Mouse (Mus musculus) erythroid progenitor cell, adult 5-6 weeks (primary cell): ENCODE measurements around the gene Mlec. TPM values are rescaled to one million over a fixed set of nuclear protein-coding genes. Genes with fewer than 3 reads are reported as not detected.
"Not testable (repeated sequence)": the region's sequence is repeated elsewhere in the genome, so short reads cannot be mapped to it uniquely, and the experiment has no call there.

Experiments used
- ATAC-seq: replicated peaks from 2 replicates; pipeline ENCODE4 v1.8.0; 2016; ENCODE audit warnings: moderate number of reproducible peaks, mild to moderate bottlenecking, moderate TSS enrichment, inconsistent platforms; ENCODE audit not compliant: poor library complexity, low FRiP score, severe bottlenecking
- total RNA-seq, 2 experiments: library from RNA; stranded (forward) in 1 of 2; stranded (reverse) in 1 of 2; fragments of 150-400 nt in 1 of 2; fragments of 186-747, 209-891 nt in 1 of 2; gene quantifications; 2 replicates each; pipeline versions ENCODE4 v1.2.3 to v1.2.4; 2015 to 2017; ENCODE audit warnings: low replicate concordance in 2 of 2

Gene Mlec
- total RNA-seq, 2 experiments from 2014 or later, result 25.9 to 32.3 TPM

- ATAC-seq, result no peak
Observed at GRCm38 (mm10) chr5:115181248-115181940, 23.4 kb upstream of the Mlec start.

DNA sequence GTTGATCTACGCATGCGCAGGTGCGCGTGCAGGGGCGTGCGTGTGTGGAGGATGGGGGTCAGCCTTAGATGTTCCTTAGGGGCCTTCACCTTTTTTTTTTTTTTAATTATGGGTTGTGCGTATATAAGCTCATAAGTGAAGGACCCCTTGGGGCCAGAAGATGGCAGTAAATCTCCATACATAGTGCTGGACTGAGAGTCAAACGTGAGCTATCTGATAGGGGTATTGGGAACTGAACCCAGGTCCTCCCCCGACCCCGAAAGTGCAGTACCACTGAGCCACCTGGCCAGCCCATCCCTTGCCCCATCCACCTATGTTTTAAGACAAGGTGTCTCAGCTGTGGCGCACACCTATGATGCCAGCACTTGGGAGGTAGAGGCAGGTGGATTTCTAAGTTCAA, 21.6 kb upstream of the Mlec start:
- ATAC-seq, result no peak

DNA sequence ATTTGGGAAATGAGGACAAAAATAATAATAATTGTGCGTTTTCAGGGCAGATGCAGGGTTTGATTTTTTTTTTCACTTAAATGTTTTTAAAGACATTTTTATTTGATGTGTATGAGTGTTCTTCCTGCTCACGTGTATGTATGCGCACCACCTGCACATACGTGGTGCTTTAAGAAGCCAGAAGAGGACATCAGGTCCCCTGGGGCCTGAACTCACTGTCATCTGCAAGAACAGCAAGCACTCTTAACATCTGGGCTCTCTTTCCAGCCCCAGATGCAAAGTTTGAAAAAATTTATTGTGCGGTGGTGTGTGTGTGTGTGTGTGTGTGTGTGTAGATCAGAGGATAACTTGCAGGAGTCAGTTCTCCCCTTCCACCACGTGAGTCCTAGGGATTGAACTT, 19.9 kb upstream of the Mlec start:
- no peak for ATAC-seq

GRCm38 (mm10) chr5:115174554-115174953, 16.6 kb upstream of the Mlec start:
- no peak for ATAC-seq

GRCm38 (mm10) chr5:115170150-115170549, 12.2 kb upstream of the Mlec start:
- no peak for ATAC-seq

DNA sequence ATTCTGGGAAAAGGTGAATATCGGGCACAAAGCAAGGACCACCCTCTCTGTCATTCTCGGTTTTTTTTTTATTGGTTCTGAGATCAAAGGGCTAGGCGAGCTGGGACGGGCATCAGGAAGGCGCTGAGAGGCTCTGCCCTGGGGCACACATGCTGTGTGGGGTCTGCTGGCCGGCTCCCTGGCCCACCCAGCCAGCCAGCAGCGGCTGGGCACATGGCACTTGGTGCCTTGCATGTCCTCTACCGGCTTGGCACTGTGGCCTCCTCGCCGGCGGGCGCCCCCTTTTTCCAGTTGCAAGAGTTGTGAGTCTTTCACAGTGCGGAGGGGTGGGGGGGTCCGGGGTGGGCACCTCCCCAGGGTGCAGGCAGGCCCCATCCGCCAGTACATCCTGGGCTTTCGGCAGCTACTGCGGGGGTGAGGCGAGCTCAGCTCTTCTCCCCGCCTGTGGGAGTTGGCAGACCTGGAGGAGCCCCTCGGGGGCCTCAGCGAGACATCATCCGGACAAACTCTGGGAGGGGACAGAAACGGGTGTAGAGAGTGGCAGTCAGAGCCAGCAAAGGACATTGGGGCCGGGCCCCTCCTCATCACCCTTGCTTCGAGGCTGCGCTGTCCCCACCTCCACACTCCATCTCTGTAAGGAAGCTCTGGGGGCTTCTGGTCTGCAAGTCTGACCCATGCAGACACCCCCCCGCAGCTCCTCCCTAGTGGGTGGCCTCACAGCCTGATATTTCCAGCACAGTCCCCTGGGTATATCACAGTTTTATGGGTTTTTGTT, 10.8 kb upstream of the Mlec start:
- ATAC-seq, result no peak

- no peak for ATAC-seq
Observed at GRCm38 (mm10) chr5:115167396-115167795, 9.4 kb upstream of the Mlec start.

GRCm38 (mm10) chr5:115166815-115167194, 8.8 kb upstream of the Mlec start:
- ATAC-seq, result no peak

GRCm38 (mm10) chr5:115165895-115166814, 8.2 kb upstream of the Mlec start:
- ATAC-seq, result no peak; the same call in 1 of the 2 replicates

GRCm38 (mm10) chr5:115165351-115165750, 7.4 kb upstream of the Mlec start:
- no peak for ATAC-seq

DNA sequence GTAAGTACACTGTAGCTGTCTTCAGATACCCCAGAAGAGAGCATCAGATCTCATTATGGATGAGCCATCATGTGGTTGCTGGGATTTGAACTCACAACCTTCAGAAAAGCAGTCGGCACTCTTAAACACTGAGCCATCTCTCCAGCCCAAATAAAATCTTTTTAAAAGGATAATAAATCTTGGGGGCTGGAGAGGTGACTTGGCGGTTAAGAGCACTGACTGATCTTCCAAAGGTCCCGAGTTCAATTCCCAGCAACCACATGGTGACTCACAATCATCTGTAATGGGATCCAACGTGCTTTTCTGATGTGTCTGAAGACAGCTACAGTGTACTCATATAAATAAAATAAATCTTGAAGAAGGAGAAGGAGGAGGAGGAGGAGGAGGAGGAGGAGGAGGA, 6.5 kb upstream of the Mlec start:
- not testable (repeated sequence) for ATAC-seq

- ATAC-seq, result no peak
Observed at GRCm38 (mm10) chr5:115163563-115163962, 5.6 kb upstream of the Mlec start.

GRCm38 (mm10) chr5:115161940-115162279, 3.9 kb upstream of the Mlec start:
- ATAC-seq, result not testable (repeated sequence)

DNA sequence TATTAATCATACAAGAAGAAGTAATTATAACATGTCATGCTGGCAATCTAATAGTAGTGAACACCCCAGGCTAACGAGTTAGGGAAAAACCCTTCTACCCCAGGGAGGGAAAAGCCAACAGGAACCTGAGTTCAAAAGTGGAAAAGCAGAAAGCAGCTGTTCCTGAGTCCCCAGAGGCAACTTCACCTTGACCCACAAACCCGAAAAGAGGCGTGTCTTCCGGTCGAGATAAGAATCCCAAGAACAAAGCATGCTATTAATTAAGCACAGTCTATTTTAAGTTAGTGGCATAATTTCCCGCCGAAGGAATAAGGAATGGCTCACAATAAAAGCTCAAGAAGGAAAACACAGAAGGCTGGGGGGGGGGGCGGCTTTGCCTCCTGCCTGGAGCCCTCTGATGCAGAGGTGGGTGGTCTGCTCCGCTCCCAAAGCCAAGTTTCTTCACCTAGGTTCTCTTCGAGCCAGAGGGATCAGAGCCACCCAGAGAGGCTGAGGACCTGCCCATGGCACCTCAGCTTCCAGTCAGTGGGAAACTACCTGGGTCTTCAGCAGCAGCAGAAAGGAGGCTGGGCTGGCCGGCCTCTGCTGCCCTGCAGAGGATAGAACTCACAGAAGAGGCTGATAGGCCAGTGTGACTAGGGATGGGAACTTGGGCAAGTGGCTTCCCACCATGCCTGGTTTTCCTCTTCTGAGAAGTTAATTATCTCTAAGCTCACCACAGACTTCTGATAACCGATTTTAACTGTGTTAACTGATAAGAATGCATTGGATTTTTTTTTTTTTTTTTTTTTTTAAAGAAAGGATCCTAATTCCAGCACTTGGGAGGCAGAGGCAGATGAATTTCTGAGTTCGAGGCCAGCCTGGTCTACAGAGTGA, 3.3 kb upstream of the Mlec start:
- ATAC-seq, result no peak

DNA sequence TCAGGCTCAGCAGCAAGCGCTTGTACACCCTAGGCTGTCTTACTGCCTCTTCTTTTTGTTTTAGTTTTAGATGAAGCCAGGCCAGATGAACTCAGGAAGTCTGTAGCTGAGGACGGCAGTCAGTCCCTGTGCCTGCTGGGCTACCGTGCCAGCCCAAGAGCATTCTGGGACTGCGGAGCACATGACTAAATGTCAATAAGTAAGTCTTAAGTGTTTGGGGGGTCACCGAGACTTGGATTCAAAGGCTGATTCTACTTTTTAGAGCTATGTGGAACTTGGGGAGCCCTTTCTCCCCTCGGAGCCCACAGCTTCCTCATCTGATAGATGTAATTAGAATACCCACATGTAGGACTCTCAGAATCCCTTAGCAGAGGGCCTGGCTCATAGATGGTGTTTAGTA, 2.7 kb upstream of the Mlec start:
- no peak for ATAC-seq

GRCm38 (mm10) chr5:115159165-115159564, 1.2 kb upstream of the Mlec start:
- ATAC-seq, result no peak

- ATAC-seq, result no peak
Observed at GRCm38 (mm10) chr5:115156933-115157589, 918 bp downstream of the Mlec start.

DNA sequence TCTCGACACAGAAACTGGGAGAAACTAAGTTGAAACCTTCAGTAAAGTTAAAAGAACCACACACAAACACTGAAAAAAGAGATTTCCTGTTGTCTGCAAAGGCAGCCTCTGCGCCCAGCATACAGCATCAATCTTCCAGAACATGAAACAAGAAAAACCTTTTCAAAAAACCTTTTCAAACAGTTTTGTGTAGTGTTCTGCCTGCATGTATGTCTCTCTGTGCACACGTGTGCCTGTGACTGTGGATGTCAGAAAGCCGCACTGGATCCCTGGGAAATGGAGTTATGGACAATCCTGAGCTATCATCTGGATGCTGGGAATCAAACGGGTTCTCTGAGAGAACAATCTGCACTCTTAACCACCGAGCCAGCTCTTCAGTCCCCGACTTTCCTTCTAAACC, 1.6 kb downstream of the Mlec start:
- no peak for ATAC-seq

DNA sequence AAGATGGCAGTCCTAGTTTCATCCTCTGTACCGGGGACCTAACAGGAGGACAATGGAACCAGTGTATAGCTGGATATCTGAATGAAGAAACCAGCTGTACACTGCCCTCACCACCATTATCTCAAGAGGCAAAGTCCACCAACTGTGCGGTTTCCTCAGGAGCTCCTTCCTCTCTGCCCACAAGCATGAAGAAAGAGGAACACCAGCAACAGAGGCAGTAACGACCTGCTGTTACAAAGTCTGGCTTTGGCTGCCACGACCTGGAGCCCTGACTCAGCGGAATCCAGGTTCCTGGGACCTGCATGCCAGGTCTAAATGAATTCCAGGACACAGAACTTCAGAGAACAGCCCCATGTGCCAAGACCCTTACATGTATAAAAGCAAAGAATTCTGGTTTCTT, 2.1 kb downstream of the Mlec start:
- no peak for ATAC-seq
